Mouse (Mus musculus) heart, postnatal 0 days (tissue): ENCODE data around the gene Klc2. TPM values are rescaled to one million over a fixed set of nuclear protein-coding genes. Genes with fewer than 3 reads are reported as not detected.

Source experiments
- ATAC-seq: fragments of 200-750 bp; cut with Nextera tagmentation; 2 replicates; pipeline ENCODE4 v1.8.0; 2017; ENCODE audit warnings: low read depth, moderate number of reproducible peaks, moderate library complexity; ENCODE audit not compliant: insufficient read depth
- DNase-seq: peaks from one replicate; pipeline ENCODE4 v3.0.0-alpha.2; 2016; ENCODE audit warnings: low spot score
- H3K27ac ChIP-seq: fragments of 300-500 bp; sonication (generic); 2 replicates; pipeline ENCODE4 v1.5.1; 2014; ENCODE audit warnings: low read depth, mild to moderate bottlenecking
- H3K27me3 ChIP-seq: fragments of 300-500 bp; sonication (generic); 2 replicates; pipeline ENCODE4 v1.6.1; 2014; ENCODE audit warnings: low read length, mixed read lengths; ENCODE audit not compliant: control insufficient read depth, insufficient read depth
- H3K36me3 ChIP-seq: fragments of 300-500 bp; sonication (generic); replicated peaks from 2 replicates; pipeline ENCODE4 v1.6.1; 2014; ENCODE audit warnings: low read length, mixed read lengths; ENCODE audit not compliant: control insufficient read depth, insufficient read depth
- H3K4me1 ChIP-seq: fragments of 300-500 bp; sonication (generic); 2 replicates; pipeline ENCODE4 v1.6.1; 2014; ENCODE audit warnings: antibody characterized with exemption; ENCODE audit not compliant: control insufficient read depth, insufficient read depth
- H3K4me2 ChIP-seq: fragments of 300-500 bp; sonication (generic); 2 replicates; pipeline ENCODE4 v1.6.1; 2014; ENCODE audit warnings: low read depth, mild to moderate bottlenecking, low read length, moderate library complexity
- H3K4me3 ChIP-seq: fragments of 300-500 bp; sonication (generic); 2 replicates; pipeline ENCODE4 v1.5.1; 2014; ENCODE audit warnings: low read depth, low read length
- H3K9ac ChIP-seq: fragments of 300-500 bp; sonication (generic); replicated peaks from 2 replicates; pipeline ENCODE4 v1.6.1; 2014; ENCODE audit warnings: low read depth, low read length, mixed read lengths
- H3K9me3 ChIP-seq: fragments of 300-500 bp; sonication (generic); replicated peaks from 2 replicates; pipeline ENCODE4 v1.6.1; 2016; ENCODE audit warnings: low read length; ENCODE audit not compliant: control insufficient read depth
- CTCF ChIP-seq: IDR thresholded peaks from 2 replicates; pipeline ENCODE4 v1.5.1; 2016; ENCODE audit warnings: antibody characterized with exemption, control low read depth, low read depth
- EP300 ChIP-seq: IDR thresholded peaks from 2 replicates; pipeline ENCODE4 v1.6.1; 2016; ENCODE audit warnings: antibody characterized with exemption, low read depth
- WGBS: fragments of 180-500 bp; shearing (Covaris S2); extraction: QIAGEN DNeasy Blood & Tissue Kit; methylation state at CpG from one replicate; pipeline ENCODE4 v1.1.7; 2014; 5-methylcytosine and 5-hydroxymethylcytosine counted together
- polyA plus RNA-seq: library from polyadenylated mRNA; unstranded; fragments of >200 nt; fragmentation: Nextera tagmentation; extraction: Ambion mirVana; gene quantifications from 2 replicates; pipeline ENCODE4 v1.2.1, GENCODE M21; 2015
- total RNA-seq: library from RNA; depleted of rRNA; stranded (reverse); fragments of >200 nt; gene quantifications from 2 replicates; pipeline ENCODE4 v1.2.3, GENCODE M21; 2014; ENCODE audit warnings: low replicate concordance

The Klc2 gene
- total and polyA plus RNA-seq, 2 experiments from 2014 or later = 17.5 to 44.5 TPM

GRCm38 (mm10) chr19:5124055-5124614 is 5.8 kb upstream of the Klc2 start:
- Histone ChIP-seq H3K4me3 (no peak overlapping the region), H3K4me2 (no peak overlapping the region), H3K36me3 (no peaks in the 10 kb centered on the region), H3K27me3 (no peaks in the 10 kb centered on the region), H3K9ac (no peak overlapping the region), H3K4me1 (no peaks in the 10 kb centered on the region), H3K9me3 (no peaks in the 10 kb centered on the region), H3K27ac (no peak overlapping the region)
- TF ChIP-seq EP300 (no peak), CTCF (no peak)
- no peak for DNase-seq
- ATAC-seq = no peak
- 52% methylated on average over 7 of the region's 7 CpGs for WGBS

GRCm38 (mm10) chr19:5123241-5123640 is 4.9 kb upstream of the Klc2 start:
- H3K9ac ChIP-seq = no peak overlapping the region
- H3K36me3 ChIP-seq = no peaks in the 10 kb centered on the region
- H3K4me1 ChIP-seq = no peaks in the 10 kb centered on the region
- no peaks in the 10 kb centered on the region for H3K27me3 ChIP-seq
- H3K4me2 ChIP-seq = no peak overlapping the region
- WGBS = 65% methylated on average over 3 of the region's 3 CpGs
- H3K9me3 ChIP-seq = no peaks in the 10 kb centered on the region
- no peak overlapping the region for H3K4me3 ChIP-seq
- no peak overlapping the region for H3K27ac ChIP-seq
- no peak for DNase-seq
- ATAC-seq = no peak
- no peak for TF ChIP-seq CTCF

- DNase-seq (no peak), ATAC-seq (no peak)
- no peak overlapping the region for H3K4me2 ChIP-seq
- no peak overlapping the region for H3K27ac ChIP-seq
- H3K27me3 ChIP-seq = no peaks in the 10 kb centered on the region
- H3K9me3 ChIP-seq = no peaks in the 10 kb centered on the region
- WGBS = 30% methylated on average over 10 of the region's 10 CpGs
- TF ChIP-seq CTCF = no peak
- TF ChIP-seq EP300 = no peak
- H3K9ac ChIP-seq = no peak overlapping the region
- no peaks in the 10 kb centered on the region for H3K36me3 ChIP-seq
- no peak overlapping the region for H3K4me3 ChIP-seq
- H3K4me1 ChIP-seq = no peaks in the 10 kb centered on the region
Measured at GRCm38 (mm10) chr19:5122492-5122891, 4.1 kb upstream of the Klc2 start.

- peak; percentile 93 for ATAC-seq
- TF ChIP-seq CTCF = peak; percentile 79
- TF ChIP-seq EP300 = no peak
- WGBS = under 1% methylated on average over 82 of the region's 83 CpGs
Measured at GRCm38 (mm10) chr19:5117494-5118383, 621 bp downstream of the Klc2 start.

GRCm38 (mm10) chr19:5113783-5114182 is 4.6 kb downstream of the Klc2 start:
- Histone ChIP-seq H3K4me1 (peaks cover 5% of the 10 kb centered on the region), H3K27me3 (no peaks in the 10 kb centered on the region), H3K4me3 (no peak overlapping the region), H3K27ac (no peak overlapping the region), H3K9ac (no peak overlapping the region), H3K4me2 (no peak overlapping the region), H3K9me3 (no peaks in the 10 kb centered on the region), H3K36me3 (peaks cover 44% of the 10 kb centered on the region)
- no peak for DNase-seq
- ATAC-seq = no peak
- 93% methylated on average over 7 of the region's 7 CpGs for WGBS
- TF ChIP-seq EP300 (no peak), CTCF (no peak)

More at GRCm38 (mm10) chr19:5117494-5118383, 621 bp downstream of the Klc2 start:
- peaks cover 5% of the 10 kb centered on the region for H3K4me1 ChIP-seq
- H3K27me3 ChIP-seq = no peaks in the 10 kb centered on the region
- peak; percentile 93 for DNase-seq
- H3K36me3 ChIP-seq = peaks cover 9% of the 10 kb centered on the region; the same call in 1 of the 2 replicates
- no peaks in the 10 kb centered on the region for H3K9me3 ChIP-seq
- H3K9ac ChIP-seq = peak overlapping the region; percentile 64
- peak overlapping the region; percentile 82 for H3K4me2 ChIP-seq
- peak overlapping the region; percentile 67 for H3K27ac ChIP-seq
- H3K4me3 ChIP-seq = peak overlapping the region; percentile 91
